Mouse (Mus musculus) spleen, adult 18-20 months (tissue): ENCODE measurements at regions not wholly inside any gene's neighbourhood (a gene's known extent, or its start where the extent isn't known, plus 50 kb on each side); places are given as distances from the start of the nearest gene placed in this dataset.

ENCODE experiments used
- DNase-seq, 2 experiments: peaks; one replicate each; pipeline ENCODE4 v3.0.0; 2022; ENCODE audit warnings: mixed read lengths in 2 of 2

- DNase-seq = no peak
Measured at GRCm38 (mm10) chr6:94900862-94901261, 200.9 kb upstream of the Lrig1 start.

- no peak for DNase-seq
Measured at GRCm38 (mm10) chr6:94898881-94899280, 198.9 kb upstream of the Lrig1 start.

- DNase-seq = no peak
Measured at GRCm38 (mm10) chr6:94890165-94890564, 190.2 kb upstream of the Lrig1 start.

- DNase-seq = no peak
Measured at GRCm38 (mm10) chr6:94889271-94889670, 189.3 kb upstream of the Lrig1 start.

- DNase-seq = no peak
Measured at GRCm38 (mm10) chr6:94881139-94881538, 181.2 kb upstream of the Lrig1 start.

- DNase-seq = no peak
Measured at GRCm38 (mm10) chr6:94875841-94876240, 175.9 kb upstream of the Lrig1 start.

- DNase-seq = no peak
Measured at GRCm38 (mm10) chr6:94875065-94875464, 175.1 kb upstream of the Lrig1 start.

- no peak for DNase-seq
Measured at GRCm38 (mm10) chr6:94874415-94874814, 174.5 kb upstream of the Lrig1 start.

GRCm38 (mm10) chr6:94867952-94868351 is 168.0 kb upstream of the Lrig1 start:
- no peak for DNase-seq

- DNase-seq = no peak
Measured at GRCm38 (mm10) chr6:94865498-94865897, 165.5 kb upstream of the Lrig1 start.

- peak; percentile 13 to 32 for DNase-seq
Measured at GRCm38 (mm10) chr6:94858121-94858621, 158.2 kb upstream of the Lrig1 start.

- no peak for DNase-seq
Measured at GRCm38 (mm10) chr6:94850121-94850520, 150.2 kb upstream of the Lrig1 start.

GRCm38 (mm10) chr6:94849533-94849932 is 149.6 kb upstream of the Lrig1 start:
- no peak for DNase-seq

GRCm38 (mm10) chr6:94848437-94848836 is 148.5 kb upstream of the Lrig1 start:
- DNase-seq = no peak

- no peak for DNase-seq
Measured at GRCm38 (mm10) chr6:94845821-94846220, 145.9 kb upstream of the Lrig1 start.

- DNase-seq = no peak
Measured at GRCm38 (mm10) chr6:94842856-94843255, 142.9 kb upstream of the Lrig1 start.

GRCm38 (mm10) chr6:94841881-94842280 is 141.9 kb upstream of the Lrig1 start:
- DNase-seq = no peak

GRCm38 (mm10) chr6:94835742-94836141 is 135.8 kb upstream of the Lrig1 start:
- no peak for DNase-seq

- no peak for DNase-seq
Measured at GRCm38 (mm10) chr6:94834551-94834950, 134.6 kb upstream of the Lrig1 start.

GRCm38 (mm10) chr6:94830801-94831200 is 130.8 kb upstream of the Lrig1 start:
- no peak for DNase-seq

GRCm38 (mm10) chr6:94829246-94829645 is 129.3 kb upstream of the Lrig1 start:
- no peak for DNase-seq

- no peak for DNase-seq
Measured at GRCm38 (mm10) chr6:94826656-94827055, 126.7 kb upstream of the Lrig1 start.

GRCm38 (mm10) chr6:94818220-94818619 is 118.3 kb upstream of the Lrig1 start:
- no peak for DNase-seq

GRCm38 (mm10) chr6:94816161-94816560 is 116.2 kb upstream of the Lrig1 start:
- no peak for DNase-seq

- no peak for DNase-seq
Measured at GRCm38 (mm10) chr6:94814711-94815110, 114.8 kb upstream of the Lrig1 start.
